Mouse (Mus musculus) forebrain, postnatal 0 days (tissue): ENCODE measurements at regions not wholly inside any gene's neighbourhood (a gene's known extent, or its start where the extent isn't known, plus 50 kb on each side); places are given as distances from the start of the nearest gene placed in this dataset.

ENCODE experiments used
- ATAC-seq: fragments of 200-750 bp; cut with Nextera tagmentation; 2 replicates; pipeline ENCODE4 v1.8.0; 2017; ENCODE audit warnings: mild to moderate bottlenecking, moderate library complexity
- DNase-seq: peaks from one replicate; pipeline ENCODE4 v3.0.0-alpha.2; 2015
- H3K27ac ChIP-seq: fragments of 300-500 bp; sonication (generic); 2 replicates; pipeline ENCODE4 v1.5.1; 2014; ENCODE audit warnings: low read depth, mild to moderate bottlenecking, antibody characterized with exemption, low read length, moderate library complexity, mixed read lengths
- H3K27me3 ChIP-seq: fragments of 300-500 bp; sonication (generic); 2 replicates; pipeline ENCODE4 v1.6.1; 2014; ENCODE audit warnings: mild to moderate bottlenecking, low read length, mixed read lengths; ENCODE audit not compliant: insufficient read depth
- H3K36me3 ChIP-seq: fragments of 300-500 bp; sonication (generic); 2 replicates; pipeline ENCODE4 v1.6.1; 2014; ENCODE audit warnings: mild to moderate bottlenecking, moderate library complexity; ENCODE audit not compliant: insufficient read depth
- H3K4me1 ChIP-seq: fragments of 300-500 bp; sonication (generic); 2 replicates; pipeline ENCODE4 v1.6.1; 2014; ENCODE audit warnings: antibody characterized with exemption; ENCODE audit not compliant: insufficient read depth
- H3K4me2 ChIP-seq: fragments of 300-500 bp; sonication (generic); 2 replicates; pipeline ENCODE4 v1.6.1; 2014; ENCODE audit warnings: low read depth, mild to moderate bottlenecking, moderate library complexity
- H3K4me3 ChIP-seq: fragments of 300-500 bp; sonication (generic); 2 replicates; pipeline ENCODE4 v1.5.1; 2014; ENCODE audit warnings: low read depth, low read length, mixed read lengths
- H3K9ac ChIP-seq: fragments of 300-500 bp; sonication (generic); 2 replicates; pipeline ENCODE4 v1.6.1; 2014; ENCODE audit warnings: mild to moderate bottlenecking
- H3K9me3 ChIP-seq: fragments of 300-500 bp; sonication (generic); 2 replicates; pipeline ENCODE4 v1.6.1; 2016; ENCODE audit warnings: low read length
- CTCF ChIP-seq: sonication (generic); IDR thresholded peaks from 2 replicates; pipeline ENCODE4 v1.5.1; 2016; ENCODE audit warnings: antibody characterized with exemption, control low read depth, low read depth
- WGBS: fragments of 180-500 bp; shearing (Covaris S2); extraction: QIAGEN DNeasy Blood & Tissue Kit; methylation state at CpG from one replicate; pipeline ENCODE4 v1.1.7; 2014; 5-methylcytosine and 5-hydroxymethylcytosine counted together

DNA sequence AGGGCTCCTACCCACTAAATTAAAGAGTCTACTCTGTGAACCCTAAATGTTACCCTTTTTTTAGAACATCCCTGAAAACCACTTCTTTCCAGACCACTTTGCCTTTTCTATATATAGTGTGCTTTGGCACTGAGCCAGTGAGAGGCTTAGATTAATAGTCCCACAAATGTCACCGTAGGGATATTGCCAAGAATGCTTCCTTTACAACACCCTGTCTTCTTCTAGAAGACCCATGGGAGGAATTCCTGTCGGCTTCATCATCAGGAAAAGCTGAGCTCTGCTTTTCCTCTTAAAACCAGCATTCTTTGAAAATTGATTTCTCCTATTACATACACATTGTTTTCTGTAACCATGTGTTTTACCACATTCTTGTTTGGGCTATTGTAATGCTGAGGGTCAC, 768.1 kb downstream of the Gm9195 start:
- Histone ChIP-seq H3K4me1 (no peaks in the 10 kb centered on the region), H3K4me3 (no peak overlapping the region), H3K4me2 (no peak overlapping the region), H3K27me3 (no peaks in the 10 kb centered on the region), H3K27ac (no peak overlapping the region), H3K9ac (no peak overlapping the region), H3K36me3 (no peaks in the 10 kb centered on the region), H3K9me3 (no peaks in the 10 kb centered on the region)
- no peak for TF ChIP-seq CTCF
- DNase-seq, result no peak
- WGBS, result 52% methylated on average over 2 of the region's 2 CpGs
- ATAC-seq, result no peak

DNA sequence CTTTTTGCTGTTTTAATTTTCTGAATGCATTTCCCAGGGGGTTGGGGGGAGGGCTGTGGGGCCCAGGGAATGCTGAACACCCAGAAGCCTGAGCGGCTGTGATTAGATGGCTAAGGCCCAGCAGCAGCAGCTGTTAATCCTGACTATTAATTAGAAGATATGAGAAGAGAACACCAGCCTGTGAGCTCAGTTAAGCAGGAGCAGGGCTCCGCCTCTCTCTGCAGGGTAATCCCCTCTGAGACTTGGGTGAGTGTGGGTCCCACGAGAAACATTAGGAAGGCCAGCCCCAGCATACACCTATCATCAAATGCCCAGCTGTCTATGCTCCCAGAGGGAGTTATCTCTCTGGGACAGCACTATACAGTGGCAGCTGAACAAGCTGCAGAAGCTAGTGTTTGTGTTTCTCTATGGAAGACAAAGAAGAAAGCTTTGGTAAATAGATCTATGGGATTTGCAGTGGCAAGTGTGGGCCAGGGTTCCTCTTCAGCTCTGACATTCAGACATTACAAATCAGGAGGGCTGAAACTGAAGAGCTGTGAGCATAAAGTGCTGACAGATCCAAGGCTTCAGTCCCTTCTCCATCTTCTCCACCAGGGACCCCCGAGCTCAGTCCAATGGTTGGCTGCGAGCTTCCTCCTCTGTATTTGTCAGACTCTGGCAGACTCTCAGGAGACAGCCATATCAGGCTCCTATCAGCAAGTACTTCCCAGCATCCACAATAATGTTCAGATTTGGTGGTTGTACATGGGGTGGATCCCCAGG, 781.9 kb downstream of the Gm9195 start:
- Histone ChIP-seq H3K27me3 (no peaks in the 10 kb centered on the region), H3K9ac (no peak overlapping the region), H3K27ac (no peak overlapping the region), H3K4me3 (no peak overlapping the region), H3K4me2 (no peak overlapping the region), H3K9me3 (no peaks in the 10 kb centered on the region), H3K36me3 (no peaks in the 10 kb centered on the region), H3K4me1 (no peaks in the 10 kb centered on the region)
- ATAC-seq, result peak; percentile 51
- WGBS, result 46% methylated on average over 5 of the region's 5 CpGs
- DNase-seq, result no peak
- TF ChIP-seq CTCF, result no peak

DNA sequence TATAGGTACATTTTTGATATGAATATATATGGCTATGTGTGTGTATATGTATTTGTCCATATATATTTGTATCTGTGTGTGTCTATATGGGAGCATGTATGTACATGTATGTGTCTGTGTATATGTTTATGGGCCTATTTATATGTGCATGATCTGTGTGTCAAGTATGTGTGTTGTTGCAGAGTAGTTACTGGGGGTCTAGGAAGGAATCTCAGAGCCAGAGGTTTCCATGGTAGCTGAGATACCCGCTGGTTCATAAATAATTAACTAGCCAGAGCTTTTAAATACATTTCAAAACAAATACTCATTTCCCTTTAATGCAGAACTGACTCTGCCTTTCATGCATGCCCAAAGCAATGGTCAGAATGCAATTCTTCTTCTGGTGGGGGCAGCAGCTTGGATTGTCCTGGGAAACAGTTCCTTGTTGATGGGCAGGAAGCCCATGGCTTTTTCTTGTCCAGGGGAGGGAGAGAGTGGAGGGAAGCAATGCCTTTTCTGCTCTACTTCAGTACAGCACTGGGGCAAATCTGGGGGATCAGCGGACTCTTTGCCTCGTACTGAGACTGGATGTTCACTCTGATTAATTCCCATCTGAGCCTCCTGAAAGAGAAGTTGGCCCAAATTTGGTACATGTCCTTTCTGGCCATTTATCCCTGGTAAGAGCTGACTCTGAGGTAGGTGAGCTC, 798.7 kb downstream of the Gm9195 start:
- no peak for ATAC-seq
- no peaks in the 10 kb centered on the region for H3K9me3 ChIP-seq
- H3K4me1 ChIP-seq, result no peaks in the 10 kb centered on the region
- H3K36me3 ChIP-seq, result no peaks in the 10 kb centered on the region
- no peak overlapping the region for H3K9ac ChIP-seq
- no peaks in the 10 kb centered on the region for H3K27me3 ChIP-seq
- DNase-seq, result no peak
- TF ChIP-seq CTCF, result no peak
- no peak overlapping the region for H3K4me3 ChIP-seq
- 45% methylated on average over 3 of the region's 3 CpGs for WGBS
- H3K4me2 ChIP-seq, result no peak overlapping the region
- H3K27ac ChIP-seq, result no peak overlapping the region

DNA sequence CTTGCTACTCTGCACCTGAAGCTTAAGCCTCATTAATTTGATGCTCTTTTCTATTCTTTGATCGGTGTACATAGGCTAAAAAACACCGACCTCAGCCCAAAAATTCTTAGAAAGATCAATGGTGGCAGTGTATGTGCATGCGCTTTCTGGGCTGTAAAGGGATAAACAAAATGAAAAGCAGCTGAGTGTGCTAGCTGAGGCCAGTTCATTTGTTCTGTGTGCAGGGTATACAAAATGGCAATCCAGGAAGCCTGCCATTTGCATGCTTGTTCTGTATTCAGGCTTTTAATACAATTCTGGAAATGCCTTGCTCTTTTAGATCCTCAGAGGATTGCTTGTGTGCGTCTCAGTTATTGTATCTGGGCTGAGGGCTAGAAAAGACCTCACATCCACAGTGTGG, 817.1 kb downstream of the Gm9195 start:
- no peaks in the 10 kb centered on the region for H3K9me3 ChIP-seq
- H3K27ac ChIP-seq, result no peak overlapping the region
- no peak overlapping the region for H3K4me3 ChIP-seq
- no peaks in the 10 kb centered on the region for H3K36me3 ChIP-seq
- no peak for TF ChIP-seq CTCF
- ATAC-seq (no peak), DNase-seq (no peak)
- H3K4me1 ChIP-seq, result no peaks in the 10 kb centered on the region; the same call in 1 of the 2 replicates
- H3K27me3 ChIP-seq, result no peaks in the 10 kb centered on the region
- WGBS, result 30% methylated on average over 4 of the region's 4 CpGs
- no peak overlapping the region for H3K4me2 ChIP-seq
- H3K9ac ChIP-seq, result no peak overlapping the region

DNA sequence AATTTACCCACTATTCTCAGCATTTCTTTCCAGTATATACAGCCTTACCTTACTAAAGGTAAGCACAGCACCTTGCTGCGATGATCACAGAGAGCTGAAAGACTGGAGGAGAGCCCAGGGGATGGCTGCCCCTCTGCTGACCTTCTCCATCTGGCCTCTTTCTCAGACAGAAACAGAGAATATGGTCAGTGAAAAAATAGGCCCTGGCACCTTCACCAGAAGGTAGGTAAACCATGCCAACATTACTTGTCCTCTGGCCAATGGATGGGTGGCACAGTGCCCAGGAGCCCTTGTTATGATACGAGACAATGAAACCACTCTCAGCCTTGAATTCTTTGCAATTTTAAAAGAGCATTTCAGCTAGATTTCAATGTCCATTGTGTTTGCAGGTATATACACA, 817.8 kb downstream of the Gm9195 start:
- no peaks in the 10 kb centered on the region; the same call in 1 of the 2 replicates for H3K4me1 ChIP-seq
- no peak overlapping the region for H3K9ac ChIP-seq
- WGBS, result 45% methylated on average over 2 of the region's 2 CpGs
- DNase-seq (peak; percentile 23), ATAC-seq (no peak)
- no peak overlapping the region for H3K4me2 ChIP-seq
- no peak for TF ChIP-seq CTCF
- H3K27me3 ChIP-seq, result no peaks in the 10 kb centered on the region
- no peaks in the 10 kb centered on the region for H3K9me3 ChIP-seq
- H3K36me3 ChIP-seq, result no peaks in the 10 kb centered on the region
- H3K4me3 ChIP-seq, result no peak overlapping the region
- H3K27ac ChIP-seq, result no peak overlapping the region

DNA sequence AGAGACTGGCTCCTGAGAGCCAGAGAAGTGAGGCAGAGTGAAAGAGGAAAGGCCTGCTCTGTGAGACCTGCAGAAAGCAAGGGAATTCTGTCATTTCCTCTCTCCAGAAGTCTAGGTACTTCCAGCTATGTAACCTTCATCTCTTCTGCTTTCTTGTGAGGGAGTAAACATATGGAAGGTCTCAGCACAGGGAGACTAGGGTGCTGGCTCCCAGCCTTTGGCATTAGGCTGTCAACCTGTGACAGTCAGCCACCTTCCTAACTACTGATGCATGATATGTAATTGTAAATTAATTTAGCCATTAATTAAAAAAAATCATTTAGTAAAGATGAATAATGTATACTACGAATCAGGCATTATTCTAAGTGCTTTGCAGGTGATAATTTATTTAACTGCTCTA, 819.2 kb downstream of the Gm9195 start:
- no peak overlapping the region for H3K4me2 ChIP-seq
- no peak overlapping the region for H3K27ac ChIP-seq
- no peaks in the 10 kb centered on the region; the same call in 1 of the 2 replicates for H3K4me1 ChIP-seq
- ATAC-seq (no peak), DNase-seq (no peak)
- no peaks in the 10 kb centered on the region for H3K27me3 ChIP-seq
- H3K36me3 ChIP-seq, result no peaks in the 10 kb centered on the region
- no peak overlapping the region for H3K9ac ChIP-seq
- WGBS, result 63% methylated on average over 1 of the region's 1 CpGs
- H3K9me3 ChIP-seq, result no peaks in the 10 kb centered on the region
- no peak overlapping the region for H3K4me3 ChIP-seq
- TF ChIP-seq CTCF, result no peak

DNA sequence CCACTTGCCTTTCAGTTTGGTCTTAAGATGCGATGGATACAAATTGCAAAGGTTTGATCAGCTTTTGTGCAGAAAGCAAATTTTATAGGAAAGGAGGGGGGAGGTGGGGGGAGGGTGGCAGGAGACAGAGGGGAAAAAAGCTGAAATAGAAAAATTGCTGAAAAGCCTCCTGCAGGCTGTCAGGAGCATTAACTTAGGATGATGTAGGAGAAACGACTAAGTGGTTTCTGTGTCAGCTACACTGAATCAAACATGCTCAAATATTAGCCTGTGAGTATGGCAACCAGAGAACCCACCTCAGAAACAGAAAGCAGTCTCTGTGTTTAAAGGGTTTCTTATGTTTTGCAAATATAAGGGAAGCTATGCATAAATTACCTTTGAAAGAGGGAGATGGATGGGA, 819.6 kb downstream of the Gm9195 start:
- no peaks in the 10 kb centered on the region; the same call in 1 of the 2 replicates for H3K4me1 ChIP-seq
- H3K27me3 ChIP-seq, result no peaks in the 10 kb centered on the region
- no peak overlapping the region for H3K9ac ChIP-seq
- no peak for DNase-seq
- peak; percentile 53; the same call in 1 of the 2 replicates for ATAC-seq
- H3K4me3 ChIP-seq, result no peak overlapping the region
- H3K9me3 ChIP-seq, result no peaks in the 10 kb centered on the region
- no peak overlapping the region for H3K27ac ChIP-seq
- no peak overlapping the region for H3K4me2 ChIP-seq
- 53% methylated on average over 2 of the region's 2 CpGs for WGBS
- TF ChIP-seq CTCF, result peak; percentile 27; the same call in 1 of the 2 replicates
- no peaks in the 10 kb centered on the region for H3K36me3 ChIP-seq
